Mouse (Mus musculus) liver, embryonic 12.5 days (tissue): ENCODE measurements around the gene Pcyt1a. TPM values are rescaled to one million over a fixed set of nuclear protein-coding genes. Genes with fewer than 3 reads are reported as not detected.

Source experiments
- ATAC-seq: fragments of 200-750 bp; cut with Nextera tagmentation; 2 replicates; pipeline ENCODE4 v1.8.0; 2017; ENCODE audit warnings: moderate number of reproducible peaks, mild to moderate bottlenecking, moderate library complexity
- H3K27ac ChIP-seq: fragments of 300-500 bp; sonication (generic); 2 replicates; pipeline ENCODE4 v1.5.1; 2016; ENCODE audit warnings: mild to moderate bottlenecking
- H3K27me3 ChIP-seq: fragments of 300-500 bp; sonication (generic); replicated peaks from 2 replicates; pipeline ENCODE4 v1.6.1; 2016; ENCODE audit warnings: mild to moderate bottlenecking, moderate library complexity
- H3K36me3 ChIP-seq: fragments of 300-500 bp; sonication (generic); 2 replicates; pipeline ENCODE4 v1.6.1; 2016; ENCODE audit warnings: mild to moderate bottlenecking, moderate library complexity
- H3K4me1 ChIP-seq: fragments of 300-500 bp; sonication (generic); 2 replicates; pipeline ENCODE4 v1.6.1; 2016
- H3K4me2 ChIP-seq: fragments of 300-500 bp; sonication (generic); 2 replicates; pipeline ENCODE4 v1.6.1; 2016; ENCODE audit warnings: mild to moderate bottlenecking, moderate library complexity
- H3K4me3 ChIP-seq: fragments of 300-500 bp; sonication (generic); 2 replicates; pipeline ENCODE4 v1.5.1; 2016; ENCODE audit warnings: mild to moderate bottlenecking, moderate library complexity
- H3K9ac ChIP-seq: fragments of 300-500 bp; sonication (generic); 2 replicates; pipeline ENCODE4 v1.6.1; 2016; ENCODE audit warnings: mild to moderate bottlenecking, moderate library complexity
- H3K9me3 ChIP-seq: fragments of 300-500 bp; sonication (generic); replicated peaks from 2 replicates; pipeline ENCODE4 v1.6.1; 2016; ENCODE audit warnings: mild to moderate bottlenecking, moderate library complexity
- WGBS: fragments of 180-500 bp; shearing (Covaris S2); methylation state at CpG from one replicate; pipeline ENCODE4 v1.1.7; 2016; ENCODE audit not compliant: insufficient replicate concordance; 5-methylcytosine and 5-hydroxymethylcytosine counted together
- polyA plus RNA-seq: library from polyadenylated mRNA; unstranded; fragments of >200 nt; fragmentation: Nextera tagmentation; extraction: Ambion mirVana; gene quantifications from 2 replicates; pipeline ENCODE4 v1.2.1, GENCODE M21; 2016

The Pcyt1a gene
- polyA plus RNA-seq, 1 experiment from 2014 or later = 37.6 TPM

- no peak overlapping the region for H3K4me2 ChIP-seq
- H3K9me3 ChIP-seq = no peaks in the 10 kb centered on the region
- ATAC-seq = no peak
- H3K36me3 ChIP-seq = no peaks in the 10 kb centered on the region
- no peaks in the 10 kb centered on the region for H3K4me1 ChIP-seq
- 75% methylated on average over 3 of the region's 3 CpGs for WGBS
- H3K9ac ChIP-seq = no peak overlapping the region
- H3K27ac ChIP-seq = no peak overlapping the region
- H3K27me3 ChIP-seq = no peaks in the 10 kb centered on the region
- H3K4me3 ChIP-seq = no peak overlapping the region
Observed at GRCm38 (mm10) chr16:32402818-32403217, 27.9 kb upstream of the Pcyt1a start.

GRCm38 (mm10) chr16:32405716-32406115 lies 25.0 kb upstream of the Pcyt1a start:
- H3K36me3 ChIP-seq = no peaks in the 10 kb centered on the region
- H3K4me2 ChIP-seq = no peak overlapping the region
- no peaks in the 10 kb centered on the region for H3K4me1 ChIP-seq
- no peak overlapping the region for H3K4me3 ChIP-seq
- H3K9ac ChIP-seq = no peak overlapping the region
- no peak for ATAC-seq
- 87% methylated on average over 9 of the region's 9 CpGs for WGBS
- H3K27ac ChIP-seq = no peak overlapping the region
- no peaks in the 10 kb centered on the region for H3K9me3 ChIP-seq
- no peaks in the 10 kb centered on the region for H3K27me3 ChIP-seq

- 62% methylated on average over 6 of the region's 6 CpGs for WGBS
- no peaks in the 10 kb centered on the region for H3K27me3 ChIP-seq
- no peak for ATAC-seq
Observed at GRCm38 (mm10) chr16:32406671-32407070, 24.1 kb upstream of the Pcyt1a start.

GRCm38 (mm10) chr16:32407730-32408129 lies 23.0 kb upstream of the Pcyt1a start:
- Histone ChIP-seq H3K9ac (no peak overlapping the region), H3K27ac (no peak overlapping the region), H3K36me3 (no peaks in the 10 kb centered on the region), H3K27me3 (no peaks in the 10 kb centered on the region), H3K4me1 (no peaks in the 10 kb centered on the region), H3K4me3 (no peak overlapping the region), H3K9me3 (no peaks in the 10 kb centered on the region), H3K4me2 (no peak overlapping the region)
- 58% methylated on average over 10 of the region's 10 CpGs for WGBS
- no peak for ATAC-seq

More at GRCm38 (mm10) chr16:32406671-32407070, 24.1 kb upstream of the Pcyt1a start:
- Histone ChIP-seq H3K36me3 (no peaks in the 10 kb centered on the region), H3K27ac (no peak overlapping the region), H3K9me3 (no peaks in the 10 kb centered on the region), H3K9ac (no peak overlapping the region), H3K4me3 (no peak overlapping the region), H3K4me2 (no peak overlapping the region), H3K4me1 (no peaks in the 10 kb centered on the region)

GRCm38 (mm10) chr16:32417457-32417856 lies 13.3 kb upstream of the Pcyt1a start:
- H3K4me2 ChIP-seq = no peak overlapping the region
- no peak overlapping the region for H3K27ac ChIP-seq
- H3K4me1 ChIP-seq = peaks cover 18% of the 10 kb centered on the region
- 31% methylated on average over 1 of the region's 1 CpGs for WGBS
- ATAC-seq = no peak
- no peaks in the 10 kb centered on the region for H3K9me3 ChIP-seq
- no peaks in the 10 kb centered on the region for H3K36me3 ChIP-seq
- H3K9ac ChIP-seq = no peak overlapping the region
- H3K27me3 ChIP-seq = 0 out of 2 replicates have a peak, but pooled peaks cover 3% of the 10 kb centered on the region
- H3K4me3 ChIP-seq = no peak overlapping the region

GRCm38 (mm10) chr16:32419517-32420483 lies 10.9 kb upstream of the Pcyt1a start, which contains the start of gene Tctex1d2:
TSS of gene Tctex1d2 (plus strand) at chr16:32419702.
- Histone ChIP-seq H3K4me1 (peaks cover 18% of the 10 kb centered on the region), H3K9ac (peak within 1 kb of the TSS; percentile 66), H3K4me2 (peak within 1 kb of the TSS; percentile 81), H3K27ac (peak within 1 kb of the TSS; percentile 59; the same call in 1 of the 2 replicates), H3K9me3 (no peaks in the 10 kb centered on the region), H3K27me3 (0 out of 2 replicates have a peak, but pooled peaks cover 3% of the 10 kb centered on the region), H3K4me3 (peak within 1 kb of the TSS; percentile 65), H3K36me3 (no peaks in the 10 kb centered on the region)
- WGBS = 4% methylated on average over 45 of the region's 45 CpGs
- peak; percentile 88 for ATAC-seq

GRCm38 (mm10) chr16:32427506-32427905 lies 3.2 kb upstream of the Pcyt1a start:
- H3K27me3 ChIP-seq = no peaks in the 10 kb centered on the region
- 70% methylated on average over 3 of the region's 3 CpGs for WGBS
- no peaks in the 10 kb centered on the region for H3K9me3 ChIP-seq
- H3K4me2 ChIP-seq = no peak overlapping the region
- H3K27ac ChIP-seq = no peak overlapping the region
- H3K36me3 ChIP-seq = no peaks in the 10 kb centered on the region
- no peak overlapping the region for H3K9ac ChIP-seq
- no peak for ATAC-seq
- H3K4me1 ChIP-seq = peaks cover 19% of the 10 kb centered on the region
- H3K4me3 ChIP-seq = no peak overlapping the region

GRCm38 (mm10) chr16:32431047-32431591 lies 398 bp downstream of the Pcyt1a start:
- WGBS = 2% methylated on average over 28 of the region's 28 CpGs
- Histone ChIP-seq H3K27me3 (no peaks in the 10 kb centered on the region), H3K9ac (peak overlapping the region; percentile 95), H3K4me2 (peak overlapping the region; percentile 71), H3K27ac (peak overlapping the region; percentile 97), H3K4me1 (peaks cover 44% of the 10 kb centered on the region), H3K36me3 (peaks cover 4% of the 10 kb centered on the region; the same call in 1 of the 2 replicates), H3K9me3 (no peaks in the 10 kb centered on the region), H3K4me3 (peak overlapping the region; percentile 85)
- ATAC-seq = peak; percentile 68

- no peak for ATAC-seq
- 94% methylated on average over 1 of the region's 1 CpGs for WGBS
- Histone ChIP-seq H3K4me1 (peaks cover 47% of the 10 kb centered on the region), H3K27me3 (no peaks in the 10 kb centered on the region), H3K9ac (peak overlapping the region; percentile 95), H3K9me3 (no peaks in the 10 kb centered on the region), H3K27ac (peak overlapping the region; percentile 97), H3K4me3 (peak overlapping the region; percentile 85), H3K36me3 (peaks cover 7% of the 10 kb centered on the region; the same call in 1 of the 2 replicates), H3K4me2 (peak overlapping the region; percentile 71)
Observed at GRCm38 (mm10) chr16:32431926-32432325, 1.2 kb downstream of the Pcyt1a start.

- Histone ChIP-seq H3K4me3 (peak overlapping the region; percentile 85; the same call in 1 of the 2 replicates), H3K9ac (peak overlapping the region; percentile 95), H3K27ac (peak overlapping the region; percentile 55), H3K36me3 (peaks cover 15% of the 10 kb centered on the region), H3K4me1 (peaks cover 55% of the 10 kb centered on the region), H3K27me3 (no peaks in the 10 kb centered on the region), H3K9me3 (no peaks in the 10 kb centered on the region), H3K4me2 (peak overlapping the region; percentile 71)
- ATAC-seq = no peak
- WGBS = 73% methylated on average over 2 of the region's 2 CpGs
Observed at GRCm38 (mm10) chr16:32433138-32433537, 2.4 kb downstream of the Pcyt1a start.

GRCm38 (mm10) chr16:32434066-32434465 lies 3.3 kb downstream of the Pcyt1a start:
- Histone ChIP-seq H3K9me3 (no peaks in the 10 kb centered on the region), H3K4me3 (no peak overlapping the region), H3K4me1 (peaks cover 54% of the 10 kb centered on the region), H3K27ac (peak overlapping the region; percentile 55), H3K4me2 (peak overlapping the region; percentile 71), H3K27me3 (no peaks in the 10 kb centered on the region), H3K9ac (peak overlapping the region; percentile 14; the same call in 1 of the 2 replicates), H3K36me3 (peaks cover 17% of the 10 kb centered on the region)
- ATAC-seq = no peak
- WGBS = 18% methylated on average over 6 of the region's 6 CpGs

- no peak overlapping the region for H3K4me3 ChIP-seq
- no peak for ATAC-seq
- no peak overlapping the region for H3K4me2 ChIP-seq
- no peaks in the 10 kb centered on the region for H3K9me3 ChIP-seq
- peaks cover 48% of the 10 kb centered on the region for H3K4me1 ChIP-seq
- no peak overlapping the region for H3K9ac ChIP-seq
- 0 out of 2 replicates have a peak overlapping the region, but pooled peaks have one; percentile 55 for H3K27ac ChIP-seq
- peaks cover 23% of the 10 kb centered on the region for H3K36me3 ChIP-seq
- H3K27me3 ChIP-seq = no peaks in the 10 kb centered on the region
Observed at GRCm38 (mm10) chr16:32434691-32435090, 4.0 kb downstream of the Pcyt1a start.
